In the genomic region with DNA sequence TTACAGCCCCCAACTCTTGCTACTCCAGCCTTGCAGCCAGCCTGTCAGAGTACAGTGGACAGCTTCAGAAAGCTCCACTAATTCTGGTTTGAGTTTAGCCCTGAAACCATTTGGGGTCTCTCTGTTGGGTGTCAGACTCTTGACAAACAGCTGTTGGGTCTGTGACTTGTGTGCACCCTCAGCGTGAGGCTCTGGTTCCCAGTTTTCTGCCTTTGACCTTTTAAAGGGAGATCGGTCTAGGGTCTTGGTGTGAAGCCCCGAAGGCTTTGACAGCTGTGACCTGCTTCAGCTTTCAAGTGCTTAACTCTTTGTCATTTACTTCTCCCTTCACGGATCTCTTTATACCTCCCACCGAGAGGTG, we compare ENCODE assay signal across 8 mouse cellular contexts. TPM values are rescaled to one million over a fixed set of nuclear protein-coding genes. Genes with fewer than 3 reads are reported as not detected.
DNase-seq lines count a peak whose midpoint lies in the region; ATAC-seq lines count a peak whose summit lies in the region.

No protein-coding gene starts in this region.

- H3K27ac ChIP-seq in heart, embryonic 14.5 days (replicated peaks in 1 of 2; ENCODE audit: control insufficient read depth in 1 of 2, insufficient read depth in 1 of 2, low read depth in 2 of 2, low read length in 2 of 2), result peak overlapping the region in 1 of 2 experiments; percentile 92; a peak in 3 of 4 replicates
- peak overlapping the region; percentile 98 for H3K27ac ChIP-seq in hindbrain, embryonic 12.5 days
- H3K27ac ChIP-seq in midbrain, embryonic 13.5 days, result peak overlapping the region; percentile 97

- H3K27me3 ChIP-seq in heart, embryonic 14.5 days (ENCODE audit: control insufficient read depth, insufficient read depth, low read length), result no peaks in the 10 kb centered on the region
- H3K27me3 ChIP-seq in hindbrain, embryonic 12.5 days, result no peaks in the 10 kb centered on the region
- no peaks in the 10 kb centered on the region for H3K27me3 ChIP-seq in midbrain, embryonic 13.5 days

- peak overlapping the region; percentile 93 for H3K9ac ChIP-seq in heart, embryonic 14.5 days (ENCODE audit: low read length)
- peak overlapping the region; percentile 100 for H3K9ac ChIP-seq in hindbrain, embryonic 12.5 days
- peak overlapping the region; percentile 99 for H3K9ac ChIP-seq in midbrain, embryonic 13.5 days (replicated peaks)

- H3K4me2 ChIP-seq in heart, embryonic 14.5 days (ENCODE audit: low read length), result peak overlapping the region; percentile 86
- H3K4me2 ChIP-seq in hindbrain, embryonic 12.5 days (replicated peaks), result peak overlapping the region; percentile 68
- H3K4me2 ChIP-seq in midbrain, embryonic 13.5 days (replicated peaks), result peak overlapping the region; percentile 92

- peak overlapping the region; percentile 89 to 95 for H3K4me3 ChIP-seq in heart, embryonic 14.5 days (ENCODE audit: control insufficient read depth in 1 of 2, insufficient read depth in 1 of 2, low read depth in 1 of 2, low read length in 2 of 2)
- peak overlapping the region; percentile 91 for H3K4me3 ChIP-seq in hindbrain, embryonic 12.5 days
- H3K4me3 ChIP-seq in midbrain, embryonic 13.5 days (replicated peaks), result peak overlapping the region; percentile 97

- peaks cover 0 to 12% of the 10 kb centered on the region in 2 experiments; a peak in 2 of 4 replicates for H3K4me1 ChIP-seq in heart, embryonic 14.5 days (ENCODE audit: control insufficient read depth in 2 of 2, insufficient read depth in 2 of 2, low read length in 2 of 2)
- H3K4me1 ChIP-seq in hindbrain, embryonic 12.5 days, result peaks cover 12% of the 10 kb centered on the region
- H3K4me1 ChIP-seq in midbrain, embryonic 13.5 days (replicated peaks), result peaks cover 15% of the 10 kb centered on the region

- peaks cover 46% of the 10 kb centered on the region for H3K36me3 ChIP-seq in heart, embryonic 14.5 days (ENCODE audit: control insufficient read depth, insufficient read depth, low read length)
- H3K36me3 ChIP-seq in hindbrain, embryonic 12.5 days, result peaks cover 37% of the 10 kb centered on the region
- H3K36me3 ChIP-seq in midbrain, embryonic 13.5 days, result peaks cover 36% of the 10 kb centered on the region

- DNase-seq in heart, adult 9 months (ENCODE audit: low spot score in 2 of 2), result no peak
- DNase-seq in R1 (ENCODE audit: low read depth, low spot score), result peak; percentile 66
- DNase-seq in B cell, adult 2 months, result no peak
- no peak for DNase-seq in ovary, postnatal 36 days (ENCODE audit: low spot score)
- no peak for DNase-seq in ovary, postnatal 10 days (ENCODE audit: low spot score)

- no peaks in the 10 kb centered on the region for H3K9me3 ChIP-seq in heart, embryonic 14.5 days (ENCODE audit: control insufficient read depth, low read length)
- H3K9me3 ChIP-seq in hindbrain, embryonic 12.5 days (replicated peaks), result no peaks in the 10 kb centered on the region
- H3K9me3 ChIP-seq in midbrain, embryonic 13.5 days, result no peaks in the 10 kb centered on the region

- no peak for ATAC-seq in heart, embryonic 14.5 days (ENCODE audit: insufficient number of reproducible peaks, insufficient read depth, low FRiP score, low read depth)
- ATAC-seq in hindbrain, embryonic 12.5 days (ENCODE audit: low FRiP score), result no peak
- ATAC-seq in midbrain, embryonic 13.5 days, result no peak

- 8% methylated on average over 5 of the region's 5 CpGs for WGBS in heart, embryonic 14.5 days
- 1% methylated on average over 5 of the region's 5 CpGs for WGBS in hindbrain, embryonic 12.5 days
- 1% methylated on average over 5 of the region's 5 CpGs for WGBS in midbrain, embryonic 13.5 days

RNA-seq across cellular contexts. Expression of a gene that starts 1.2 kb away (rescaled TPM):
- 62.4 and 63.7 TPM in 2 replicates for polyA plus RNA-seq in heart, embryonic 14.5 days (2014; fragmentation: Nextera tagmentation; extraction: Ambion mirVana)
- 195 and 215 TPM in 2 replicates for polyA plus RNA-seq in hindbrain, embryonic 12.5 days (2016; fragmentation: Nextera tagmentation; extraction: Ambion mirVana)
- polyA plus RNA-seq in midbrain, embryonic 13.5 days (2015; fragmentation: Nextera tagmentation; extraction: Ambion mirVana), result 200 and 212 TPM in 2 replicates

RNA-seq across cellular contexts. Expression of a gene that starts 33.7 kb away (rescaled TPM):
- 1,060 and 1,246 TPM in 2 replicates for polyA plus RNA-seq in heart, embryonic 14.5 days (2014; fragmentation: Nextera tagmentation; extraction: Ambion mirVana)
- polyA plus RNA-seq in hindbrain, embryonic 12.5 days (2016; fragmentation: Nextera tagmentation; extraction: Ambion mirVana), result 836 and 860 TPM in 2 replicates
- 836 and 885 TPM in 2 replicates for polyA plus RNA-seq in midbrain, embryonic 13.5 days (2015; fragmentation: Nextera tagmentation; extraction: Ambion mirVana)

RNA-seq across cellular contexts. Expression of a gene that starts 38.2 kb away (rescaled TPM):
- polyA plus RNA-seq in heart, embryonic 14.5 days (2014; fragmentation: Nextera tagmentation; extraction: Ambion mirVana), result 5.0 and 5.5 TPM in 2 replicates
- polyA plus RNA-seq in hindbrain, embryonic 12.5 days (2016; fragmentation: Nextera tagmentation; extraction: Ambion mirVana), result 2.9 and 3.3 TPM in 2 replicates
- 3.4 and 4.3 TPM in 2 replicates for polyA plus RNA-seq in midbrain, embryonic 13.5 days (2015; fragmentation: Nextera tagmentation; extraction: Ambion mirVana)

RNA-seq across cellular contexts. Expression of a gene that starts 48.8 kb away (rescaled TPM):
- 23.7 and 24.6 TPM in 2 replicates for polyA plus RNA-seq in heart, embryonic 14.5 days (2014; fragmentation: Nextera tagmentation; extraction: Ambion mirVana)
- 60.8 and 61.4 TPM in 2 replicates for polyA plus RNA-seq in hindbrain, embryonic 12.5 days (2016; fragmentation: Nextera tagmentation; extraction: Ambion mirVana)
- polyA plus RNA-seq in midbrain, embryonic 13.5 days (2015; fragmentation: Nextera tagmentation; extraction: Ambion mirVana), result 81.5 and 85.9 TPM in 2 replicates

RNA-seq across cellular contexts. Expression of a gene that starts 49.0 kb away (rescaled TPM):
- polyA plus RNA-seq in heart, embryonic 14.5 days (2014; fragmentation: Nextera tagmentation; extraction: Ambion mirVana), result 64.5 and 66.6 TPM in 2 replicates
- 102 and 104 TPM in 2 replicates for polyA plus RNA-seq in hindbrain, embryonic 12.5 days (2016; fragmentation: Nextera tagmentation; extraction: Ambion mirVana)
- polyA plus RNA-seq in midbrain, embryonic 13.5 days (2015; fragmentation: Nextera tagmentation; extraction: Ambion mirVana), result 142 and 153 TPM in 2 replicates
